Mouse (Mus musculus) kidney, adult 2 months (tissue): ENCODE data around the gene Ptges2.

Experiments
- CTCF ChIP-seq: fragments of 200-500 bp; conservative IDR thresholded peaks from 2 replicates; pipeline ENCODE4 v1.5.1; 2011; ENCODE audit warnings: low read depth, mild to moderate bottlenecking, control low read depth, low read length, moderate library complexity, mixed read lengths; ENCODE audit not compliant: insufficient read depth, insufficient read length
- POLR2A ChIP-seq: fragments of 200-500 bp; IDR thresholded peaks from one replicate; pipeline ENCODE4 v1.6.1; 2011; ENCODE audit warnings: low read depth, low read length, control low read depth

GRCm38 (mm10) chr2:32352151-32353006 lies 43.3 kb upstream of the Ptges2 start, which contains the start of gene Ciz1:
- TF ChIP-seq CTCF = no peak
- no peak for TF ChIP-seq POLR2A
